Mouse (Mus musculus) erythroblast, adult 5-6 weeks (primary cell): Measurements from ENCODE around the gene Olfr566. TPM values are rescaled to one million over a fixed set of nuclear protein-coding genes. Genes with fewer than 3 reads are reported as not detected.

ENCODE experiments used
- ATAC-seq: replicated peaks from 2 replicates; pipeline ENCODE4 v1.8.0; 2016; ENCODE audit warnings: moderate number of reproducible peaks, mild to moderate bottlenecking, moderate TSS enrichment, inconsistent platforms; ENCODE audit not compliant: poor library complexity, low FRiP score, severe bottlenecking
- total RNA-seq, 2 experiments: library from RNA; stranded (forward) in 1 of 2; stranded (reverse) in 1 of 2; fragments of 150-400 nt in 1 of 2; fragments of 200-764, 138-1000 nt in 1 of 2; gene quantifications; 2 replicates each; pipeline versions ENCODE4 v1.2.3 to v1.2.4; 2015 to 2017; ENCODE audit warnings: low replicate concordance in 2 of 2

The Olfr566 gene
- total RNA-seq (2015; ENCODE audit: low replicate concordance) (not detected in 2 replicates), total RNA-seq (2017; ENCODE audit: low replicate concordance) (0.77 TPM in 1 of 2 replicates, not detected in the other)

DNA sequence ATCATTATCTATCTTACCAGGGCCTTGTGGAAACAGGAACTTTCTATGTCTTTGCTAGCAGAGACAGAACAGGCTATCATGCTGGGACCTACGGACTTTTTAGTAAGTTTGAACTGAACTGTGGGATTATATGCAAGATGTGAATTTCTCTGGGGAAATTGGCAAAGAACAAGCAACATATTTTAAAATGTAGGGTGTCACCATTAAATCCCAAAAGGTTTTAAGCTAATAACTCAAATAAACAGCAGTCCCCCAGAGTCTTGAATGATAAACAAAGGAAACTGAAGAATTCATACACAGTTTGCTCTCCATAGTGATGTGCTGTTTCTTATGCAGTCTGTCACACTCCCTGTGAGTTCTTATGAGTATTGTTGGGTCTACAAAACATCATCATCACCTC lies at the start of gene Olfr566:
TSS of gene Olfr566 (minus strand) at position 101 of the 400 bp plus-strand sequence.
- no peak for ATAC-seq

DNA sequence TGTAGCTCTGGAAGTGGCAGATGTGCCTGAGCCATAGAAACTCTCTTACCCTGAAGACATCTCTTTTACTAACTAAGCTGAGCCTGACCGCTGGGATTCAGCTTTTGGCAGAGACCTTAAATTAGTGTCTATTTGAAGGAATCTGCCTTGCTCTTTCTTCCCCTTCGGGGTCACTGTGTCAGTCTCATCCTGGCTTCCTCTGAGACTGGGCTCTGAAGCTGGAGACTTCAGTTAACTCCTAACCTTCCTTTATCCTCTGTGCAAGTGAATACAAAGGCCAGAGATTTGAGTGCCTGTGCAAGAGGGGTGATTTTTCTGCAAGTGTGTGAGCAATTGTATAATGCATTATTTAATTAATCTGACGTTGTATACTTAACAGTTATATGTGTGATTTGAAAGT lies 32.2 kb upstream of the Olfr566 start, which contains the start of gene Olfr569:
TSS of gene Olfr569 (minus strand) at position 101 of the 400 bp plus-strand sequence.
- no peak for ATAC-seq

DNA sequence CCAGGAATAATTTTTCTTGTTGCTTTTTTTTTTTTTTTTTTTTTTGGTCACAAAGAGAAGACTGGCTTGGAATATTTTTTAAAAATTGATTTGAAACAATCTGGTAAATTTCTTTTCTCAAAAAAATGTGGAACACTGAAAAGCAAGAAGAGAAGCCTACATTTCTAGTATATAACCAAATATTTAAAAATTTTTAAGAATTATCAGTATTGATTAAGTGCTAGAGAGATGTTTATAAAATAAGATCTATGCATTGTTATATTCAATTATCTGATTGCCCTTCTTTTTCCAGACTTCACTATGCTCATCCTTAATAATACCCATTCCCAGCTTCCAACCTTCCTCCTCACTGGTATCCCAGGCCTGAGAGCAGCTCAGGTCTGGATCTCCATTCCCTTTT lies 18.3 kb upstream of the Olfr566 start, which contains the start of gene Olfr568:
TSS of gene Olfr568 (plus strand) at position 301 of the 400 bp plus-strand sequence.
- ATAC-seq, result no peak

DNA sequence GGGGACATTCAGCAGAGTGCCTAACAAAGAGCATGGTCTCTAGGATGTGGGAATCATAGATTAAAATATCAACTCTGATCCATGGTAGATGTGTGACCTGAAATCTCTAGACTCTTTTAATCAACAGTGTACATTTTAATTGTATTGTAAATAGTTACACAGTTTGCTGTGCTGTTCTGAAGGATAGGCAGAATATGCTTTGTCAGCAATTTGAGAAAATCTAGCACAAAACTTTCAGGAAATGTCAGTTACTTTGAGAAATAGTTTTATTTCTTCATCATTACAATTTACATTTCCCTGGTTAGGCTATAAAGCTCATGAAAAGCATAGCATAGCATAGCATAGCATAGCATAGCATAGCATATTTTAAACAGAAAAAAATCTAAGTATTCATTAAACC lies 2.8 kb downstream of the Olfr566 start:
- ATAC-seq, result no peak

Other genes with a start within 250 kb of the Olfr566 start
- gene Olfr553, start 240.5 kb downstream of the Olfr566 start, total RNA-seq (2015; ENCODE audit: low replicate concordance), result not detected in 2 replicates
- gene Olfr553, start 240.5 kb downstream of the Olfr566 start, total RNA-seq (2017; ENCODE audit: low replicate concordance), result not detected in 2 replicates
- gene Olfr554, start 220.3 kb downstream of the Olfr566 start, total RNA-seq (2015; ENCODE audit: low replicate concordance), result not detected in 2 replicates
- gene Olfr554, start 220.3 kb downstream of the Olfr566 start, total RNA-seq (2017; ENCODE audit: low replicate concordance), result not detected in 2 replicates
- not detected in 2 replicates for gene Olfr555, start 199.9 kb downstream of the Olfr566 start, total RNA-seq (2015; ENCODE audit: low replicate concordance)
- not detected in 2 replicates for gene Olfr555, start 199.9 kb downstream of the Olfr566 start, total RNA-seq (2017; ENCODE audit: low replicate concordance)
- not detected in 2 replicates for gene Olfr556, start 193.9 kb downstream of the Olfr566 start, total RNA-seq (2015; ENCODE audit: low replicate concordance)
- gene Olfr556, start 193.9 kb downstream of the Olfr566 start, total RNA-seq (2017; ENCODE audit: low replicate concordance), result not detected in 2 replicates
- not detected in 2 replicates for gene Trim68, start 171.4 kb downstream of the Olfr566 start, total RNA-seq (2015; ENCODE audit: low replicate concordance)
- 0.51 TPM in 1 of 2 replicates, not detected in the other for gene Trim68, start 171.4 kb downstream of the Olfr566 start, total RNA-seq (2017; ENCODE audit: low replicate concordance)
- gene Olfr557, start 162.9 kb downstream of the Olfr566 start, total RNA-seq (2015; ENCODE audit: low replicate concordance), result not detected in 2 replicates
- gene Olfr557, start 162.9 kb downstream of the Olfr566 start, total RNA-seq (2017; ENCODE audit: low replicate concordance), result not detected in 2 replicates
- not detected in 2 replicates for gene Olfr558, start 156.6 kb downstream of the Olfr566 start, total RNA-seq (2015; ENCODE audit: low replicate concordance)
- gene Olfr558, start 156.6 kb downstream of the Olfr566 start, total RNA-seq (2017; ENCODE audit: low replicate concordance), result not detected in 2 replicates
- not detected in 2 replicates for gene Olfr33, start 139.7 kb downstream of the Olfr566 start, total RNA-seq (2015; ENCODE audit: low replicate concordance)
- gene Olfr33, start 139.7 kb downstream of the Olfr566 start, total RNA-seq (2017; ENCODE audit: low replicate concordance), result not detected in 2 replicates
- gene Olfr559, start 131.3 kb downstream of the Olfr566 start, total RNA-seq (2015; ENCODE audit: low replicate concordance), result not detected in 2 replicates
- gene Olfr559, start 131.3 kb downstream of the Olfr566 start, total RNA-seq (2017; ENCODE audit: low replicate concordance), result not detected in 2 replicates
- gene Olfr560, start 99.4 kb downstream of the Olfr566 start, total RNA-seq (2015; ENCODE audit: low replicate concordance), result not detected in 2 replicates
- gene Olfr560, start 99.4 kb downstream of the Olfr566 start, total RNA-seq (2017; ENCODE audit: low replicate concordance), result not detected in 2 replicates
- gene Olfr78, start 99.3 kb downstream of the Olfr566 start, total RNA-seq (2015; ENCODE audit: low replicate concordance), result not detected in 2 replicates
- gene Olfr78, start 99.3 kb downstream of the Olfr566 start, total RNA-seq (2017; ENCODE audit: low replicate concordance), result not detected in 2 replicates
- gene Olfr561, start 87.5 kb downstream of the Olfr566 start, total RNA-seq (2015; ENCODE audit: low replicate concordance), result not detected in 2 replicates
- not detected in 2 replicates for gene Olfr561, start 87.5 kb downstream of the Olfr566 start, total RNA-seq (2017; ENCODE audit: low replicate concordance)
- gene Olfr564, start 55.3 kb downstream of the Olfr566 start, total RNA-seq (2015; ENCODE audit: low replicate concordance), result not detected in 2 replicates
- not detected in 2 replicates for gene Olfr564, start 55.3 kb downstream of the Olfr566 start, total RNA-seq (2017; ENCODE audit: low replicate concordance)
- not detected in 2 replicates for gene Olfr568, start 18.4 kb upstream of the Olfr566 start, total RNA-seq (2015; ENCODE audit: low replicate concordance)
- not detected in 2 replicates for gene Olfr568, start 18.4 kb upstream of the Olfr566 start, total RNA-seq (2017; ENCODE audit: low replicate concordance)
- not detected in 2 replicates for gene Olfr569, start 32.1 kb upstream of the Olfr566 start, total RNA-seq (2015; ENCODE audit: low replicate concordance)
- not detected in 2 replicates for gene Olfr569, start 32.1 kb upstream of the Olfr566 start, total RNA-seq (2017; ENCODE audit: low replicate concordance)
- gene Olfr570, start 35.8 kb upstream of the Olfr566 start, total RNA-seq (2015; ENCODE audit: low replicate concordance), result not detected in 2 replicates
- gene Olfr570, start 35.8 kb upstream of the Olfr566 start, total RNA-seq (2017; ENCODE audit: low replicate concordance), result not detected in 2 replicates
- gene Olfr571, start 58.8 kb upstream of the Olfr566 start, total RNA-seq (2015; ENCODE audit: low replicate concordance), result not detected in 2 replicates
- not detected in 2 replicates for gene Olfr571, start 58.8 kb upstream of the Olfr566 start, total RNA-seq (2017; ENCODE audit: low replicate concordance)
- not detected in 2 replicates for gene Olfr572, start 65.6 kb upstream of the Olfr566 start, total RNA-seq (2015; ENCODE audit: low replicate concordance)
- gene Olfr572, start 65.6 kb upstream of the Olfr566 start, total RNA-seq (2017; ENCODE audit: low replicate concordance), result not detected in 2 replicates
- not detected in 2 replicates for gene Olfr573-ps1, start 83.8 kb upstream of the Olfr566 start, total RNA-seq (2015; ENCODE audit: low replicate concordance)
- gene Olfr573-ps1, start 83.8 kb upstream of the Olfr566 start, total RNA-seq (2017; ENCODE audit: low replicate concordance), result not detected in 2 replicates
- gene Olfr574, start 89.7 kb upstream of the Olfr566 start, total RNA-seq (2015; ENCODE audit: low replicate concordance), result not detected in 2 replicates
- gene Olfr574, start 89.7 kb upstream of the Olfr566 start, total RNA-seq (2017; ENCODE audit: low replicate concordance), result not detected in 2 replicates
- gene Olfr575, start 100.0 kb upstream of the Olfr566 start, total RNA-seq (2015; ENCODE audit: low replicate concordance), result not detected in 2 replicates
- gene Olfr575, start 100.0 kb upstream of the Olfr566 start, total RNA-seq (2017; ENCODE audit: low replicate concordance), result not detected in 2 replicates
- gene Olfr576, start 103.9 kb upstream of the Olfr566 start, total RNA-seq (2015; ENCODE audit: low replicate concordance), result not detected in 2 replicates
- 0.43 TPM in 1 of 2 replicates, not detected in the other for gene Olfr576, start 103.9 kb upstream of the Olfr566 start, total RNA-seq (2017; ENCODE audit: low replicate concordance)
- not detected in 2 replicates for gene Olfr577, start 117.2 kb upstream of the Olfr566 start, total RNA-seq (2015; ENCODE audit: low replicate concordance)
- gene Olfr577, start 117.2 kb upstream of the Olfr566 start, total RNA-seq (2017; ENCODE audit: low replicate concordance), result not detected in 2 replicates
- gene Olfr578, start 130.6 kb upstream of the Olfr566 start, total RNA-seq (2015; ENCODE audit: low replicate concordance), result not detected in 2 replicates
- gene Olfr578, start 130.6 kb upstream of the Olfr566 start, total RNA-seq (2017; ENCODE audit: low replicate concordance), result not detected in 2 replicates
- not detected in 2 replicates for gene Olfr582, start 179.3 kb upstream of the Olfr566 start, total RNA-seq (2015; ENCODE audit: low replicate concordance)
- not detected in 2 replicates for gene Olfr582, start 179.3 kb upstream of the Olfr566 start, total RNA-seq (2017; ENCODE audit: low replicate concordance)
- gene Olfr583, start 192.5 kb upstream of the Olfr566 start, total RNA-seq (2015; ENCODE audit: low replicate concordance), result not detected in 2 replicates
- gene Olfr583, start 192.5 kb upstream of the Olfr566 start, total RNA-seq (2017; ENCODE audit: low replicate concordance), result not detected in 2 replicates
- not detected in 2 replicates for gene Olfr584, start 223.1 kb upstream of the Olfr566 start, total RNA-seq (2015; ENCODE audit: low replicate concordance)
- not detected in 2 replicates for gene Olfr584, start 223.1 kb upstream of the Olfr566 start, total RNA-seq (2017; ENCODE audit: low replicate concordance)
- gene Olfr585, start 239.0 kb upstream of the Olfr566 start, total RNA-seq (2015; ENCODE audit: low replicate concordance), result not detected in 2 replicates
- 2.2 TPM in 1 of 2 replicates, not detected in the other for gene Olfr585, start 239.0 kb upstream of the Olfr566 start, total RNA-seq (2017; ENCODE audit: low replicate concordance)